Mouse (Mus musculus) C2C12 (cell line): ENCODE measurements around the gene Apela. TPM values are rescaled to one million over a fixed set of nuclear protein-coding genes. Genes with fewer than 3 reads are reported as not detected.

Source experiments
- H3K27me3 ChIP-seq: one replicate; pipeline ENCODE4 v1.6.1; 2011; ENCODE audit not compliant: control insufficient read depth, insufficient read depth, insufficient read length
- H3K36me3 ChIP-seq: one replicate; pipeline ENCODE4 v1.6.1; 2011; ENCODE audit not compliant: control insufficient read depth, insufficient read depth
- H3K4me3 ChIP-seq: one replicate; pipeline ENCODE4 v1.5.1; 2011; ENCODE audit warnings: mild to moderate bottlenecking, control low read depth; ENCODE audit not compliant: poor library complexity, insufficient read depth, severe bottlenecking
- H3K79me2 ChIP-seq: one replicate; pipeline ENCODE4 v1.6.1; 2011; ENCODE audit not compliant: control insufficient read depth, insufficient read depth
- H3K79me3 ChIP-seq: one replicate; pipeline ENCODE4 v1.6.1; 2011; ENCODE audit warnings: low read depth, control low read depth
- H3ac ChIP-seq: one replicate; pipeline ENCODE3; 2011; ENCODE audit warnings: low read depth; ENCODE audit not compliant: control insufficient read depth, insufficient read length
- CEBPB ChIP-seq: IDR thresholded peaks from one replicate; pipeline ENCODE4 v1.6.1; 2011; ENCODE audit warnings: low read depth, mild to moderate bottlenecking, control low read depth, moderate library complexity
- CTCF ChIP-seq: IDR thresholded peaks from one replicate; pipeline ENCODE4 v1.5.1; 2011; ENCODE audit not compliant: control insufficient read depth, insufficient read depth, insufficient read length
- FOSL1 ChIP-seq: IDR thresholded peaks from one replicate; pipeline ENCODE4 v1.8.0; 2011; ENCODE audit warnings: mild to moderate bottlenecking, low read length; ENCODE audit not compliant: poor library complexity, insufficient read depth, severe bottlenecking
- MAX ChIP-seq: IDR thresholded peaks from one replicate; pipeline ENCODE4 v1.6.1; 2011; ENCODE audit warnings: mild to moderate bottlenecking, control low read depth
- MYOD1 ChIP-seq: IDR thresholded peaks from one replicate; pipeline ENCODE4 v1.6.1; 2011; ENCODE audit warnings: low read depth; ENCODE audit not compliant: control insufficient read depth, insufficient read length
- MYOG ChIP-seq: IDR thresholded peaks from one replicate; pipeline ENCODE4 v1.6.1; 2011; ENCODE audit not compliant: control insufficient read depth, insufficient read length; ENCODE audit errors: extremely low read depth
- USF1 ChIP-seq: IDR thresholded peaks from one replicate; pipeline ENCODE4 v1.6.1; 2011; ENCODE audit warnings: low read depth, mild to moderate bottlenecking, control low read depth, moderate library complexity
- long read RNA-seq, 2 experiments: library from polyadenylated mRNA; unstranded; transcript quantifications; one replicate each; pipeline ENCODE4 v2.0.0; 2019 to 2020
- polyA plus RNA-seq: library from polyadenylated mRNA; unstranded; fragments of >200 nt; fragmentation: generic; extraction: Trizol; gene quantifications from one replicate; pipeline ENCODE4 v1.2.1, GENCODE M21; 2012; ENCODE audit warnings: missing spikeins

Apela gene
- polyA plus RNA-seq: not detected
- long read RNA-seq, experiment 1: 0 reads
- long read RNA-seq, experiment 2: 0 reads

DNA sequence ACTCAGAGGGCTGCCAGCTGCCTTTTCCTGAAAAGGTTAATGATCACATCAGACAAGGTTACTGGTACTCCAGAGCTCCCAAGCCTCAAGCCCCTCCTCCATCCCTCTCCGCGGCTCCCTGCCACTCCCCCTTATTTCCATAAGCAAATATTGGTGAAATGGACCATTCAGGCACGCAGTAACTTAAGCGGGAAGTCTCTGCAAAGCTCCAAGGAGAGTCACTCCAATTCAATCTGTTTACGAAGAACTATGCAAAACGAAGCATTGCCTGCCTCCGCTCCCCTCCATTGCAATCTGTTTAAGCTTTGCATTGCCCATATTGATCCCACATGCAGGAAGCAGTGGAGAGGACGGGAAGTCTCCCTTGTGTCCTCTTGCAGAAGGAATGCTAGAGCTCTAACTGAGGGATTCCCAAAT is at the start of gene Apela:
TSS of gene Apela (minus strand) at position 220 of the 417 bp plus-strand sequence.
- Histone ChIP-seq H3K36me3 (no peaks in the 10 kb centered on the region), H3ac (no peak within 1 kb of the TSS), H3K79me3 (no peaks in the 10 kb centered on the region), H3K79me2 (no peaks in the 10 kb centered on the region), H3K27me3 (no peaks in the 10 kb centered on the region), H3K4me3 (no peak within 1 kb of the TSS)
- no peak for TF ChIP-seq MYOD1
- no peak for TF ChIP-seq CTCF
- TF ChIP-seq USF1: no peak
- TF ChIP-seq MAX: no peak
- no peak for TF ChIP-seq CEBPB
- TF ChIP-seq MYOG: no peak
- TF ChIP-seq FOSL1: no peak

DNA sequence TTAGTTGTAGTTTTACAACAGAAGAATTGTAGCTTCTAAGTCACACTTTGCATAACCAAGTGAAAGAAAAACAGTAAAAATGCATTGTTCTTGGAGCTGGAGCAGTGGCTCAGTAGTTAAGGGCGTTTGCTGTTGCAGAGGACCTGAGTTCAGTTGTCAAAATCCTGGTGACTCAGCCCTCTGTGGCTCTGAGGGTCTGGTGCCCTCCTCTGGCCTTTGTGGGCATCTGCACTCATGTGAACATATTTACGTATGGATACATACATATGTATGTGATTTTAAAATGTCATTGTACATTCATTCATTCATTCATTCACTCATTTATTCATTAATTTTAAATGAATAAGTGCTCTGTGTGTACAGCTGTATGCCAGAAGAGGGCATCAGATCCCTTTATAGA is 48.5 kb upstream of the Apela start:
- Histone ChIP-seq H3ac (no peak overlapping the region), H3K36me3 (no peaks in the 10 kb centered on the region), H3K4me3 (no peak overlapping the region), H3K79me3 (no peaks in the 10 kb centered on the region), H3K79me2 (no peaks in the 10 kb centered on the region), H3K27me3 (no peaks in the 10 kb centered on the region)
- TF ChIP-seq CEBPB (no peak), MAX (no peak), MYOD1 (no peak), CTCF (no peak), USF1 (no peak), MYOG (no peak), FOSL1 (no peak)

DNA sequence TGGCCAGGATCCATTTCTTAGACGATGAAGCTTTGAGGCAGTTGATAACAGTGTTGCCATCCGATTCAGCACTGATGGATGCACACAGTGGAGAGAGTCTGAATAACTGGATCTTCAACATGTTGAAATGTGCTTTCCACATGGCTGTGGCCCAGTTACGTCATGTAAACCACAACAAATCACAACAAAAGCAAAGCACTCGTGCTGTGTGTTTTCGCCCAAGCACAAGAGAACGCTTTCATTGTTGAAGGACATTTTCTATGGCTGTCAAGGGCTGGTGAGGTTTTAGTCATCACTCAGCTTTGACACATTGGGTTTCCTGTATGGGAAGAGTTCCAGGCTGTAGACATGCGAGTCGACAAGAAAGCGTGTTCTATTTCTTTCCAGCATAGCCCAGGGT is 43.6 kb upstream of the Apela start:
- TF ChIP-seq MAX: peak; percentile 17
- no peak for TF ChIP-seq USF1
- Histone ChIP-seq H3K79me3 (no peaks in the 10 kb centered on the region), H3K79me2 (no peaks in the 10 kb centered on the region), H3K36me3 (no peaks in the 10 kb centered on the region), H3K4me3 (no peak overlapping the region), H3ac (no peak overlapping the region), H3K27me3 (no peaks in the 10 kb centered on the region)

DNA sequence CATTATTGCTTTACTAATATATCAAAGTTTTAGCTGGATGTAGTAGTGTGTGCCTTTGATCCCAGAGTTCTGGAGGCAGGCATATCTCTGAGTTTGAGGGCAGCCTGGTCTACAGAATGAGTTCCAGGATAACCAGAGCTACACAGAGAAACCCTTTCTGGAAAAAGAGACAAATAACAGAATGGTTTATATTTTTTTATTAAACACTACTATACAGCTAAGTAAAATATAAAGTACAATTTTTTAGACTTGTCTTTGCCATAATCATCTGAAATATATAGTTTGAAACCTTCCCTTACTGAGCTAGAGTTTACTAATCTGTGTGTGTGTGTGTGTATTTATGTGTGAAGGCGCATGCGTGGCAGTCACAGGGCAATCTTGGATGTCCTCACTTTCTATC is 37.6 kb upstream of the Apela start, which contains the start of gene Gm10663:
TSS of gene Gm10663 (plus strand) at position 301 of the 400 bp plus-strand sequence.
- H3K27me3 ChIP-seq: no peaks in the 10 kb centered on the region
- H3K4me3 ChIP-seq: no peak within 1 kb of the TSS
- no peak within 1 kb of the TSS for H3ac ChIP-seq
- H3K79me3 ChIP-seq: no peaks in the 10 kb centered on the region
- no peaks in the 10 kb centered on the region for H3K36me3 ChIP-seq
- TF ChIP-seq MYOG (no peak), CEBPB (no peak), FOSL1 (no peak), CTCF (no peak), MAX (no peak)
- no peaks in the 10 kb centered on the region for H3K79me2 ChIP-seq

DNA sequence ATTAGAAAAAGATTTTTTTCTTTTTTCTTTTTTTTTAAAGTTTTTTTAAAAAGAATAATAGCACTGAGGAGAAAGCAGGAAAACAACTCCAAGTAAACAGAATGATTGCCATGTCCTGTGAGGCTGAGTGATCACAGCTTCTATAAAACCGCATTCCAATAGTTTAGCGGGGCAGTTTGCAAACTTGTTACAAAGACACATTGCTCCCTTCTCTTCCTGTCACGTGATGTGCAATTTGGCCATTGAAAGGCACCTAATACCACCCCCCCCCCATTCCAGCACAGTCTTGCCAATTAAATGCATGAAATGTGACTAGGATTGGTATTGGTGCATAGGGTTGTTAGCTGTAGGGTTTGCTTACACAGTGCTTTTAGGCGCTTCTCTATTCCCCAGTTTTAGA is 33.9 kb upstream of the Apela start:
- Histone ChIP-seq H3ac (no peak overlapping the region), H3K27me3 (no peaks in the 10 kb centered on the region), H3K79me3 (no peaks in the 10 kb centered on the region), H3K4me3 (no peak overlapping the region), H3K36me3 (no peaks in the 10 kb centered on the region), H3K79me2 (no peaks in the 10 kb centered on the region)
- no peak for TF ChIP-seq CTCF
- no peak for TF ChIP-seq FOSL1
- TF ChIP-seq CEBPB: no peak
- no peak for TF ChIP-seq MYOG
- no peak for TF ChIP-seq MAX
- no peak for TF ChIP-seq USF1
- no peak for TF ChIP-seq MYOD1

DNA sequence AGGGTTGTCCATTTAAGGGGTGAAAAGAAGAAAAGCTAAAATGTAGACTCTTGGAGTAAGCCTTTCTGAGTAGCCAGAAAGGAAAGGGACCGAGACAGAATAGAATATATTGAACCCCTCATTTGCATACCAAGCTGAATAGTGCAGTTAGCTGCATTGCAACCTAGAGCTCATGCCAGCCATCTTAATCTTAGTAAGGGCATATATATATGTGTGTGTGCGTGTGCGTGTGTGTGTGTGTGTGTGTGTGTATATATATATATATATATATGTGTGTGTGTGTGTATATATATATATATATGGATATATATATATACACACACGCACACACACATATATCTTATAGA is 31.3 kb upstream of the Apela start:
- TF ChIP-seq CTCF (no peak), MYOD1 (no peak), CEBPB (no peak), FOSL1 (no peak), MYOG (no peak), USF1 (no peak), MAX (no peak)
- Histone ChIP-seq H3ac (no peak overlapping the region), H3K79me2 (no peaks in the 10 kb centered on the region), H3K79me3 (no peaks in the 10 kb centered on the region), H3K4me3 (no peak overlapping the region), H3K27me3 (no peaks in the 10 kb centered on the region), H3K36me3 (no peaks in the 10 kb centered on the region)
